ENCODE assay signal across 8 mouse cellular contexts in genomic region chr10:45916928-45917327, GRCm38 (mm10).
DNase-seq lines count a peak whose midpoint lies in the region; ATAC-seq and TF ChIP-seq lines count a peak whose summit lies in the region.

No protein-coding gene starts in this region.

- no peaks in the 10 kb centered on the region for H3K4me1 ChIP-seq in kidney, postnatal 0 days (replicated peaks; ENCODE audit: insufficient read depth, low read length)

- no peaks in the 10 kb centered on the region for H3K36me3 ChIP-seq in kidney, postnatal 0 days (ENCODE audit: insufficient read depth, low read length)

- no peak overlapping the region for H3K9ac ChIP-seq in kidney, postnatal 0 days (ENCODE audit: low read depth, low read length)

- H3K27ac ChIP-seq in kidney, postnatal 0 days: no peak overlapping the region

- H3K4me3 ChIP-seq in kidney, postnatal 0 days (replicated peaks; ENCODE audit: low read depth, low read length): no peak overlapping the region

- no peaks in the 10 kb centered on the region for H3K27me3 ChIP-seq in kidney, postnatal 0 days (ENCODE audit: insufficient read depth, low read length)

- no peak overlapping the region for H3K4me2 ChIP-seq in kidney, postnatal 0 days (ENCODE audit: low read length)

- peak; percentile 83 for TF ChIP-seq CTCF in kidney, postnatal 0 days (IDR thresholded peaks at IDR 0.05; ENCODE audit: low read depth)

- H3K9me3 ChIP-seq in kidney, postnatal 0 days (replicated peaks; ENCODE audit: low read length): no peaks in the 10 kb centered on the region

- no peak for ATAC-seq in CD4-positive, CD25-positive, alpha-beta regulatory T cell, adult 4 months
- no peak for ATAC-seq in kidney, postnatal 0 days (replicated peaks; ENCODE audit: low FRiP score, low read depth)

- 29% methylated on average over 3 of the region's 3 CpGs for WGBS in kidney, postnatal 0 days

- DNase-seq in CD4-positive, CD25-positive, alpha-beta regulatory T cell, adult 2 months (ENCODE audit: low read depth, low spot score): peak; percentile 39
- DNase-seq in kidney, postnatal 0 days (ENCODE audit: low spot score): peak; percentile 82
- DNase-seq in kidney, postnatal 25 days: no peak
- DNase-seq in A20 (ENCODE audit: low read depth, low spot score): peak; percentile 51
- DNase-seq in embryo, embryonic 11 days: peak; percentile 75
- no peak for DNase-seq in yolk sac, embryonic 10.5 days (ENCODE audit: low spot score)
- no peak for DNase-seq in cerebellum, adult 11-12 months

Comparison
In these comparisons a context has a peak if more than half of its experiments do, and no peak if none do; other contexts are left out.
1. DNase-seq: peak in CD4-positive, CD25-positive, alpha-beta regulatory T cell, adult 2 months (single experiment), kidney, postnatal 0 days (single experiment), A20 (single experiment) and embryo, embryonic 11 days (single experiment); none in kidney, postnatal 25 days (0 of 2), yolk sac, embryonic 10.5 days (single experiment) and cerebellum, adult 11-12 months (single experiment).